Mouse (Mus musculus): ENCODE data around the gene Mok.
A peak's percentile ranks its signal among the peaks of the same experiment; 100 is the strongest.

The Mok gene

GRCm38 (mm10) chr12:110806301-110806970, 34.3 kb downstream of the Mok start:
- peak; percentile 41 for DNase-seq

- DNase-seq, result peak; percentile 44
Measured at GRCm38 (mm10) chr12:110804261-110804660, 36.5 kb downstream of the Mok start.

GRCm38 (mm10) chr12:110802674-110803297, 38.0 kb downstream of the Mok start:
- DNase-seq, result no peak

- no peak for DNase-seq
Measured at GRCm38 (mm10) chr12:110801876-110802464, 38.8 kb downstream of the Mok start.

GRCm38 (mm10) chr12:110799226-110799625, 41.5 kb downstream of the Mok start:
- no peak for DNase-seq

GRCm38 (mm10) chr12:110797842-110798431, 42.8 kb downstream of the Mok start:
- no peak for DNase-seq

GRCm38 (mm10) chr12:110797202-110797601, 43.5 kb downstream of the Mok start:
- DNase-seq, result no peak

GRCm38 (mm10) chr12:110796748-110797147, 44.0 kb downstream of the Mok start:
- DNase-seq, result no peak

- DNase-seq, result no peak
Measured at GRCm38 (mm10) chr12:110795035-110795434, 45.7 kb downstream of the Mok start.

- no peak for DNase-seq
Measured at GRCm38 (mm10) chr12:110791026-110791425, 49.7 kb downstream of the Mok start.

GRCm38 (mm10) chr12:110790580-110790979, 50.2 kb downstream of the Mok start:
- DNase-seq, result no peak

- peak; percentile 87 for DNase-seq
Measured at GRCm38 (mm10) chr12:110786243-110786642, 54.5 kb downstream of the Mok start.

GRCm38 (mm10) chr12:110784211-110784610, 56.5 kb downstream of the Mok start:
- DNase-seq, result no peak

GRCm38 (mm10) chr12:110782278-110782677, 58.5 kb downstream of the Mok start:
- DNase-seq, result no peak

- peak; percentile 33 for DNase-seq
Measured at GRCm38 (mm10) chr12:110781181-110781580, 59.6 kb downstream of the Mok start.

GRCm38 (mm10) chr12:110779296-110779695, 61.4 kb downstream of the Mok start:
- no peak for DNase-seq

GRCm38 (mm10) chr12:110777853-110778252, 62.9 kb downstream of the Mok start:
- no peak for DNase-seq

GRCm38 (mm10) chr12:110775628-110776426, 64.9 kb downstream of the Mok start:
- no peak for DNase-seq

- DNase-seq, result no peak
Measured at GRCm38 (mm10) chr12:110771961-110772360, 68.8 kb downstream of the Mok start.

GRCm38 (mm10) chr12:110770479-110771247, 70.1 kb downstream of the Mok start:
- DNase-seq, result no peak

GRCm38 (mm10) chr12:110769660-110770297, 71.0 kb downstream of the Mok start:
- DNase-seq, result no peak

- DNase-seq, result no peak
Measured at GRCm38 (mm10) chr12:110768562-110768961, 72.2 kb downstream of the Mok start.

All from cerebellum, adult 9-10 months (tissue).